Mouse (Mus musculus) regulatory T cell (primary cell): Measurements from ENCODE around the gene Col20a1.

ENCODE experiments used
- in situ Hi-C: fragments of 300-600 bp; cut with MboI, MseI; formaldehyde crosslinking; loops from one replicate; pipeline ENCODE4 v1.15.1; 2025; ENCODE audit warnings: high pct_unique_total_duplicates

The Col20a1 gene

GRCm38 (mm10) chr2:180986449-180986848, at the start of gene Col20a1:
Col20a1 (plus strand) TSS chr2:180986535.
- in situ Hi-C loops: no loop called here

DNA sequence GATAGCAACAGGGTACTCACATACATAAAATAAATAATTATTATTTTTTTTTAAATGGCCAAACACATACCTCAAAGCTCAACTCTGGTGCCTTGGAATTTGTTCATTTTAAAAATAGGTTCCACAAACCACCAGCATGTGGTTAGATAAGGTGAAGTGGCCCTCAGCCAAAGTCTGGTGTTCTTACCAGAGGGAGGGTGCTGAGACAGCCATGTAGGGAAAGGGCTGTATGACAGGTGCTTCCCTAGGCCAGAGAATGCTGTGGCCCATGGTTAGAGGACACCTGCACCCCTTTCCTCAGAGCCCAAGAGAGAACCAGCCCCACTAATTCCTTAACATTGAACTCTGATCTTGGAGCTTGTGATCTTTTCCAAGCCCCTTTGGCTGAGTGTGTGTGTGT, 46.1 kb upstream of the Col20a1 start:
- in situ Hi-C loops: no loop called here

GRCm38 (mm10) chr2:180941869-180942268, 44.5 kb upstream of the Col20a1 start:
- in situ Hi-C loops: no loop called here

DNA sequence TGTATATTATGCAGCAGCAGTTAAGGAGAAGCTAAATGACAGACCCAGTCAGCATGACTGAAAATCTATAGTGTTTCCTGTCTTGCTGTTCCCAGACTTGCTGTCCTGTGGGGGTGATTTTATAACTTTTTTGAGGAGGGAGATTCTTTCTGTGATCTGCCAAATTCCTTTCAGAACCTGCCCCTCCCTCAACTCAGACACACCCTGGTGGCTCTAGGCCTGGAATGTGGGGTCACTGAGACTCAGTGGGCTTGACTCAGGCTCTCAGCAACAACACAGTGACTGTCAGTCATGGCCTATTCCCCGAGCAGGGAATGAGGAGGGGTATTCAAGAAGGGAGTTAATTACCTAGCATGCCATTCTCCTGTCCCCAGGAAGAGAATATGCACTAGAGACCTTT, 36.4 kb upstream of the Col20a1 start:
- in situ Hi-C loops: no loop called here

- in situ Hi-C loops: no loop called here
Measured at GRCm38 (mm10) chr2:180952731-180953171, 33.6 kb upstream of the Col20a1 start.

- in situ Hi-C loops: no loop called here
Measured at GRCm38 (mm10) chr2:180953638-180954037, 32.7 kb upstream of the Col20a1 start.

GRCm38 (mm10) chr2:180954061-180955047, 32.0 kb upstream of the Col20a1 start, which contains the start of gene Nkain4:
Nkain4 (minus strand) TSS chr2:180954699.
- in situ Hi-C loops: no loop called here

GRCm38 (mm10) chr2:180959605-180960004, 26.7 kb upstream of the Col20a1 start:
- in situ Hi-C loops: loop anchor here (5.0 to 10.0 kb wide), 2 partner anchors 255 to 258 kb away; partner anchors contain the start of gene Dido1

DNA sequence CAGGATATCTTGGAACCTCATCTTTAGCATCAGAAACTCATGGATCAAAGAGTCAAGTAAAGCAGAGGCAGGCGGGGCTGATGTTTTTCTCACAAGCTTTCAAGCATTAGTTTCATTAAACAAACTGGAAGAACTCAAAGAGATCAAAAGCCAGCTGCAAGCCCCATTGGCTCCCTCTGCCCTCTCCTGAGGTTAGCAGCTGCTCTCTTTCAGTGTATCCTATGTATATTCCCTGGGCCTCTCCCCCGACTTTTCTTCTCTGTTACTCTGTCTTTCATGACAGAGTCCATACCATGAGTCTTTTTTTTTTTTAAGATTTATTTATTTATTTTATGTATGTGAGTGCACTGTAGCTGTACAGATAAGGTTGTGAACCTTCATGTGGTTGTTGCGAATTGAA, 26.1 kb upstream of the Col20a1 start:
- in situ Hi-C loops: loop anchor here (5.0 to 10.0 kb wide), 2 partner anchors 255 to 257 kb away; partner anchors contain the start of gene Dido1

- in situ Hi-C loops: loop anchor here (5.0 to 10.0 kb wide), 2 partner anchors 255 to 258 kb away; partner anchors contain the start of gene Dido1
Measured at GRCm38 (mm10) chr2:180962616-180963308, 23.6 kb upstream of the Col20a1 start.

- in situ Hi-C loops: loop anchor here (5.0 to 10.0 kb wide), 2 partner anchors 253 to 259 kb away; partner anchors contain the start of gene Dido1
Measured at GRCm38 (mm10) chr2:180963956-180964355, 22.4 kb upstream of the Col20a1 start.

- in situ Hi-C loops: loop anchor here (5.0 to 10.0 kb wide), 2 partner anchors 44 to 261 kb away; partner anchors contain the start of genes Dido1 and Ythdf1
Measured at GRCm38 (mm10) chr2:180966092-180966882, 20.0 kb upstream of the Col20a1 start.

DNA sequence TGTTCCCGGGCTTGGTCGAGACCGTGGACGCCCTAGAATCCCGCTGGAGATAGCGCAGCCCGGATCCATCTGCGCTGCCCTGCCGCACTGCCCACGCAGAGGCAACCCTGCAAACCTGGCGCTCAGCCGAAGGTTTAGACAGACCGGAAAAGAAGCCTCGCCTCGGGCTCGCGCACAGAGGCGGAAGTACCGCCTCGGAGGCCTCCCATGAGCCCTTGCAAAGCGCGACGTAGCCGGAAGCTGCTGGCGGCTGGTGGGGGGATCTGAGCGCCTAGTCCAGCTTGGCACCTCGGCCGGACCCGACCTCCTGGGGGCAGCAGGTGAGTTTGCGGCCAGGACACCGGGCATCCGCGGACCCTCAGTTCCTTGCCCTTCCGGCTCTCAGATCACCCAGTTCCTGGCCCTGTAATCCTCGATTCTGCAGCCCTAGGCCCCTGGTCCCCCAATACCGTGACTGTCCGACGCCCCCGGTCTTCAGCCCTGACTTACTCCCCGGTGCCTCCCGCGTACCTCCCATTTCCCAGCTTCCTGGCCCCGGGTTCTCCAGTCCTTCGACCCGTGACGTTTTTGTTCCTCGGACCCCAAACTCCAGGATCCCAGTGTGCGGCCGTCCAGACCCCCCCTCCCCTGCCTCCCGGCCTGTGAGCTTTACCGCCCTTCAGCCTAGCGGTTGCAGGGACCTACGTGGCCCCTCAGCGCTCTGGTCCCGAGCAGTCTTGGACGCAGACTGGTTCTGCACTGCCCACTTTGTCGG, 19.1 kb upstream of the Col20a1 start, which contains the start of gene Arfgap1:
TSS of gene Arfgap1 (plus strand) at position 216 of the 754 bp plus-strand sequence.
- in situ Hi-C loops: loop anchor here (5.0 to 10.0 kb wide), 2 partner anchors 45 to 262 kb away; partner anchors contain the start of genes Dido1 and Ythdf1

DNA sequence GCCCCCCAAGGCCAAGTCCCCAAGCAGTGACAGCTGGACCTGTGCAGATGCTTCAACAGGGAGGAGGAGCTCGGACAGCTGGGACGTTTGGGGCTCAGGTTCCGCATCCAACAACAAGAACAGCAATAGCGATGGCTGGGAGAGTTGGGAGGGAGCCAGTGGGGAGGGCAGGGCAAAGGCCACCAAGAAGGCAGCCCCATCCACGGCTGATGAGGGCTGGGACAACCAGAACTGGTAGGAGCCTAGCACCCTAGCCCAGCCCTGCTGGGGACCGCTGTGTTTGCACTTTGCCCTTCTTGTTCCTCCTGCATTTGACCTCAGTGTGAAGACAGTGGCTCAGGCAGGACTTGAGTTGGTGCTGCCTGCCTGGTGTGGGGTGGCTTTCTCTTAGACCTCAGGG, 5.2 kb upstream of the Col20a1 start:
- in situ Hi-C loops: no loop called here

- in situ Hi-C loops: no loop called here
Measured at GRCm38 (mm10) chr2:180985635-180986034, 700 bp upstream of the Col20a1 start.

DNA sequence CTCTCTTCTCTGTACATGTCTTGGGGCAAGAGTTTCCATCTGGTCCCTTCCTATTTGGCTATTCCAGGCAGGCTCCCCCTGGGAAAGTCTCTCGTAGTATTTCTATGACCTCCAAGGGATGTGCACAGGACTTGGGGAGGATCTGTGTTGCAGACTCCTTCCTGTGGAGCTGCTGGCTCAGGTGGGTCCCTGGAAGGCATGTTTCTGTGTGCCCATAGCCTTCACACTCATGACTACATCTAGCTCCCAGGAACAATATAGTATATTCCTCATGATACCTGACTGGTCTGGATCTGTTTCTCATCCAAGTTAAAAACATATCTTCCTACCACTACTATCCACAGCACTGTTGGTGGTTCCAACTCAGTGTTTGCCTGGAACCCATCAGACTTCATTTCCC, 666 bp downstream of the Col20a1 start:
- in situ Hi-C loops: no loop called here

GRCm38 (mm10) chr2:180987432-180988030, 1.2 kb downstream of the Col20a1 start:
- in situ Hi-C loops: no loop called here

DNA sequence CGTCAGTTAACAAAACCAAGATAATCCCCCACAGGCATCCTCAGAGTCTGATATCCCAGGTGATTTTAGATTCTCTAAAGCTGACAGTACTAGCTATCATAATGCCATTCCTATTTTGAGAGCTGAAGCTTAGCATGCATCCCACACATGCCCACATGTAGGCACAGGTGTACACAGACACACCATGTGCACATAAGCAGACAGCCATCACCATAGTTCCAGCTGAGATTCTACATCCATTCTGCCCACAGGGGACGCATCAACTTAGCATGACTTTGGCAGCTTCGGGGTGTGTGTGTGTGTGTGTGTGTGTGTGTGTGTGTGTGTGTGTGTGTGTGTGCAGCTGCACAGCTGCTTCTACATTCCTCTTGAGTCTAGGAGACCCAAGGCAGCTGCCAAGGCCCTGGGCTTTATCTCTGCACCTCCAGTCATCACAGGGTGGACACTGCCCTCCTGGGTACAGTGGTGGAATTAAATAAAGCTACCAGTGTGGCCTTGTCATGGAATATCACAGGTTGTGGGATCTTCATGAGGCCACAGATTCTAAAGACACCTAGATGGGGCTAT, 2.1 kb downstream of the Col20a1 start:
- in situ Hi-C loops: no loop called here

DNA sequence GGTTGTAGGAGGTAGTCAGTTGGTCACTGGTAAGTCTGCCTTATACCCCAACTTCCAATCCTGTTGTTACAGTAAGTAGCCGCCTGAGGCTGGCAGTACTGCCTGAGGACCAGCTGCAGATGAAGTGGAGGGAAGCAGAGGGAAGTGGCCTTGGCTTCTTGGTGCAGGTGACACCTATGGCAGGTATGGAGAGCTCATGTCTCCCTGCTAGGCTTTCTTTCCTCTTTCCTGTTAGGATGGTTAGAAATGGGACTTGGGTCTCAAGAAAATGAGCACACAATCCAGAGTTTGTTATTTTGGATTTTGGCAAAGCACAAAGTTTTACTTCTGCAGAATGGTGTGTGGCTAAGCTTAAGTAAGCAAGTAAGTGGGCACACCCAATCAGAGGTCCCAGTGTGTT, 2.6 kb downstream of the Col20a1 start:
- in situ Hi-C loops: no loop called here
